Mouse (Mus musculus) kidney, postnatal 36 days (tissue): ENCODE measurements around the gene Rbm39.
A peak's percentile ranks its signal among the peaks of the same experiment; 100 is the strongest.
"Not testable (repeated sequence)": the region's sequence is repeated elsewhere in the genome, so short reads cannot be mapped to it uniquely, and the experiment has no call there.

Experiments used
- DNase-seq, 2 experiments: peaks; one replicate each; pipeline ENCODE4 v3.0.0; 2021 to 2022; ENCODE audit warnings: mixed read lengths in 2 of 2

Rbm39 gene

GRCm38 (mm10) chr2:156180094-156180821 is at the start of gene Rbm39:
Gene Rbm39 (minus strand): TSS chr2:156180238.
- DNase-seq: peak; percentile 99 to 100

- DNase-seq: no peak
Observed at GRCm38 (mm10) chr2:156229171-156229570, 49.1 kb upstream of the Rbm39 start.

DNA sequence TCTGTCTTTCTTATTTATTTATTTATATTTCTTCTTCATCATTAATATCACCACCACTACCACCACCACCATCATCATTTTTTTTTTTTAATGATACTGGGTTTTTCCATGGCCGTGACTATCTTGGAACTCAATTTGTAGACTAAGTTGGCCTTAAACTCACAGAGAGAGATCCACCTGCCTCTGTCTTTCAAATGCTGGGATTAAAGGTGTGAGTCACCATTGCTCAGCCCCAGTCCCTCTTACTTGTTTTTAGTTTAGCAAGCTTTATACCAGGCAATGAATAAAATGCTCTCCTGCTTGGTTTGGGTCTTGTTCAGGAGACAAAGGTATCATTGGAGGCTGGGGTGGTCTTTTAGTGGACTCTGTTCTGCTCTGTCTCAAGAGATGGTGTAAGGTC is 47.7 kb upstream of the Rbm39 start:
- DNase-seq: no peak

DNA sequence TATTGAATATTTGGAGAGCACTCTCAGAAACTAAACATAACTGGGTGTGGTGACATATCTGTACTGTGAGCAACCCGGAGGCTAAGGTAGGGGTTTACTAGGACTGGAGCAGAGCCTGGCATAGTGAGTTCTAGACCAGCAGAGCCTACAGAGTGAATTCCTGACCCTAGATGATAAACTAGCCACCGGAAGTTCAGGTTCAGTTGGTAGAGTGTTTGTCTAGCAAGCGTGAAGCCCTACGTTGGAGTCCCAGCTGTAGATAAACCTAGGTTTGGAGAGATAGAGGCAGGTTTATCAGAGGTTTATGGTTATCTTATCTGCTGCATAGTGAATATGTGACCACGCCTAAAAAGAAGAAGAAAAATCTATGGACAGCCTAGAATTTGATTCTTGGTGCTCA is 44.0 kb upstream of the Rbm39 start:
- DNase-seq: no peak

GRCm38 (mm10) chr2:156222100-156222499 is 42.1 kb upstream of the Rbm39 start:
- DNase-seq: no peak

- DNase-seq: no peak
Observed at GRCm38 (mm10) chr2:156217786-156218185, 37.7 kb upstream of the Rbm39 start.

DNA sequence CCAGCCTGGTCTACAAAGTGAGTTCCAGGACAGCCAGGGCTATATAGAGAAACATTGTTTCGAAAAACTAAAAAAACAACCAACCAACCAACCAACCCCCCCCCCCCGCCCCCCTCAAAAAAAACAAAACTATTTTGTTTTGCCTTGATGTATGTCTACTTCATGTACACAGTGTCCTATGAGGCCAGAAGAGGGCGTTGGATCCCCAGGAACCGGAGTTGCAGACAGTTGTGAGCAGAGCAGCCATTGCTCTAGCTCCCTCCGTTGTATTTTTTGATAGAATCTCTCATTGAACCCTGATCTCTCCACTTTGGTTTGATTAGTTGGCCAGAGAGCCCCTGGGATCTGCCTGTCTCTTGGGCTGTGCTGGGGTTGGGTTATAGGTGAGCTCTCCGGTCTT is 23.9 kb upstream of the Rbm39 start:
- DNase-seq: peak in 1 of 2 experiments; percentile 50

- peak; percentile 80 to 89 for DNase-seq
Observed at GRCm38 (mm10) chr2:156202848-156203437, 22.9 kb upstream of the Rbm39 start.

- no peak for DNase-seq
Observed at GRCm38 (mm10) chr2:156201486-156201885, 21.4 kb upstream of the Rbm39 start.

- peak; percentile 29 to 39 for DNase-seq
Observed at GRCm38 (mm10) chr2:156199944-156200343, 19.9 kb upstream of the Rbm39 start.

DNA sequence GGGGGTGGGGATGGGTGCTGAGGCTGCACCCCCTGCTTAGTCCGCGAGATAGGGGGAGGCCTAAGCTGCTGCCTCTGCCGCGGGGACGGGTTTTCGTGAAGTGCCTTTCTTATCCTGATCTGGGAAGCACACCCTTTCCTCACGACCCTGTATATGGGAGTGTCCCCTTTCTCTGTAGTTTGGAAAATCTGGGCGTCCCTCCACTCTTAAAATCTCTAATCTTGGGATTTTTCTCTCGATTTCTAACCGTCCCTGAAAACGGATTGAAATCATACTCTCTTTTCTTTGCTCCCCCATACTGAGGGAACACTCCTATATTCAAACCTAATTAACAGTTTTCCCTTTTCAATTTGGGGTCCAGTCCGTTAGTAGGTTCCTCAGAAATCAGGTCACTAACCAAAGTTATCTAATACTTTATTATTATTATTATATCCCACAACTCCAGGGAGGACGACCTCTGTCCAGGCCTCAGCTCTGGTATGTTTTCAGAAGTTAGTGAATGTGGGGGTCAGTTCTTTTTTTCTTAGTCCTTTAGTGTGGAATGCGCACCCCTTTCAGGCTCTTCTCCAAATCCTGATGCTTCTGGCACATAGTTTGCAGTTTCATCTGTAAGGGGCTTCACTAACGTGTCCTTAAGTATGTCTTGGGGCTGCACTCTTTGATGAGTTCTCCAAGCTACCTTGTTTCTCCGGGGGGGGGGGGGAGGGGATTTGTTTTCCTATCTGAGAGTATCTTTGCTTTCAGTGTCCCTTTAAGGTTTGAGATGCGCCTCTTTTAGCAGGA is 17.3 kb upstream of the Rbm39 start:
- no peak for DNase-seq

GRCm38 (mm10) chr2:156196302-156197128 is 16.5 kb upstream of the Rbm39 start, which contains the start of gene Phf20:
Gene Phf20 (plus strand): TSS chr2:156196466.
- peak; percentile 99 to 100 for DNase-seq

DNA sequence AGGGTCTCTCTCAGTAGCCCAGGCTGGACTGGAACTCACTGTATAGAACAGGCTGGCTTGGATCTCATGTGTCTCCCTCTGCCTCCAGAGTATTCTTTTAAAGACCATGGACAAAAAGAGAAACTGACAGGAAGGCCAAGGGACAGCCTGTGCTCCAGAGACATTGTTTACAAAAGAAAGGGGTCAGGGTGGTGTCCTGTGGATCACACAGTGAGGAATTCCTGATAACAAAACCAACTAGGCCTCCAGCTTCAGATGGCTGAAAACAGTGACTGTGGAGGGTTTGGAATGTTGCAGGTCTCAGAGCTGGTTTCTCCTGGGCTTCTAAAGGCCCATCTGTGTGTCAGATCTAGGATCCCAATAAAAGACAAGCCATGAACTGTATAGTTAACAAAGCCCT is 14.5 kb upstream of the Rbm39 start:
- peak in 1 of 2 experiments; percentile 47 for DNase-seq

DNA sequence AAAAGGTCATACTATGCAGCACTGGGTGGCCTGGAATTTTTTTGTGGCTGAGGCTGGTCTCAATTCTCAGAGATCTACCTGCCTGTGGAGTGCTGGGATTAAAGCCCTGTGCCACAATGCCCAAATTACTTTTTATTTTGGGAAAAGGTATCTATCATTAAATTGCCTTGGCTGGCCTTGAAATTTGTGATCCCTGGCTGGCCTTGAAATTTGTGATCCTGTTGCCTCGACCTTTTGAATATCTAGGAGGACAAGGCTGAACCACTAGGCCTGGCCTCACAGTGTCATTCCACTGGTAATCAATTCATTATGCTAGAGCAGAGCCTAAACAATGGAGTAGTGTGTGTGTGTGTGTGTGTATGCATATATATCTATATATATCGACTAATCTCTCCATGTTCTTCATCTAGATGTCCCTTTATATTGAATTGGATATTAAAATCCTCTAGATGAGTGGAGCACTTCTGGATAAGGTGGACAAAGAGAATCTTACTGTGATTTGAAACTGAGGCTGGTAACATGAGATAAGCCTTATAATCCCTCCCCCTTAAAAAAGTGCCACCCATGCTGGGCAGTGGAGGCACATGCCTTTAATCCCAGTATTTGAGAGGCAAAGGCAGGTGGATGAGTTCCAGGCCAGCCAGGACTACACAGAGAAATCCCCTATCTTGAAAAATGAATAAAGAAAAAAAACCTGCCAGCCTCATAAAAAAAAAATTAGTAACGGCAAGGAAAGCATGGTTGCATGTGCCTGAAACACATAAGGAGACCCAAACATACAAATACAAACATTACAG is 13.2 kb upstream of the Rbm39 start:
- DNase-seq: no peak

GRCm38 (mm10) chr2:156192068-156192467 is 12.0 kb upstream of the Rbm39 start:
- DNase-seq: no peak

DNA sequence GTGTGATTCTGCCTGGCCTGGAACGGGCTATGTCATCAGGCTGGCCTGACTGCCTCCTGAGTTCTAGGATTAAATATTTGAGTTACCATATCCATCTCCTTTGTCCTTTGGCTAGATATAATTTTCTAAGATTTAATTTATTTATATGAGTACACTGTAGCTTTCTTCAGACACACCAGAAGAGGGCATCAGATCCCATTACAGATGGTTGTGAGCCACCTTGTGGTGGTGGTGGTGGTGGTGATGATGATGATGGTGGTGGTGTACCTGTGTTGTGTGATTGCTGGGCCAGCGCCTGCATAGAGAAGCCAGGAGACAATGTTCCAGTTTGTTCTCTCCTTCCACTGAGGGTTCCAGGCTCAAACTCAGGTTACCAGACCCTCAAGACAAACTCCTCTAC is 11.5 kb upstream of the Rbm39 start:
- DNase-seq: no peak

GRCm38 (mm10) chr2:156190004-156190896 is 10.2 kb upstream of the Rbm39 start:
- DNase-seq: no peak

- not testable (repeated sequence) for DNase-seq
Observed at GRCm38 (mm10) chr2:156189241-156189640, 9.2 kb upstream of the Rbm39 start.

GRCm38 (mm10) chr2:156181592-156181991 is 1.6 kb upstream of the Rbm39 start:
- DNase-seq: no peak

- DNase-seq: no peak
Observed at GRCm38 (mm10) chr2:156180824-156181590, 969 bp upstream of the Rbm39 start.
